Mouse (Mus musculus) spleen, adult 12 weeks (tissue): Measurements from ENCODE around the gene Gp2.

Experiments
- DNase-seq: peaks from one replicate; pipeline ENCODE4 v3.0.0; 2022; ENCODE audit warnings: low spot score

Gene Gp2

GRCm38 (mm10) chr7:119459185-119459584 is at the start of gene Gp2:
Gene Gp2 (minus strand): TSS chr7:119459285.
- no peak for DNase-seq

GRCm38 (mm10) chr7:119490041-119490780 is 31.1 kb upstream of the Gp2 start:
- no peak for DNase-seq

- DNase-seq: no peak
Measured at GRCm38 (mm10) chr7:119486683-119487082, 27.6 kb upstream of the Gp2 start.

GRCm38 (mm10) chr7:119484154-119484553 is 25.1 kb upstream of the Gp2 start:
- no peak for DNase-seq

- DNase-seq: no peak
Measured at GRCm38 (mm10) chr7:119479256-119479655, 20.2 kb upstream of the Gp2 start, which contains the start of gene Umod. Gene Umod (minus strand): TSS chr7:119479282.

- no peak for DNase-seq
Measured at GRCm38 (mm10) chr7:119476500-119477389, 17.7 kb upstream of the Gp2 start.

GRCm38 (mm10) chr7:119454192-119454591 is 4.9 kb downstream of the Gp2 start:
- DNase-seq: no peak

GRCm38 (mm10) chr7:119443849-119444248 is 15.2 kb downstream of the Gp2 start:
- DNase-seq: no peak

- DNase-seq: no peak
Measured at GRCm38 (mm10) chr7:119441938-119442337, 17.1 kb downstream of the Gp2 start.

- DNase-seq: no peak
Measured at GRCm38 (mm10) chr7:119427180-119427616, 31.9 kb downstream of the Gp2 start.

GRCm38 (mm10) chr7:119420730-119421129 is 38.4 kb downstream of the Gp2 start:
- no peak for DNase-seq

GRCm38 (mm10) chr7:119418523-119418922 is 40.6 kb downstream of the Gp2 start:
- DNase-seq: no peak

GRCm38 (mm10) chr7:119394050-119394732 is 64.9 kb downstream of the Gp2 start:
- DNase-seq: no peak
